Mouse (Mus musculus) colon, adult 2 months (tissue): Measurements from ENCODE around the gene Ttf1. TPM values are rescaled to one million over a fixed set of nuclear protein-coding genes. Genes with fewer than 3 reads are reported as not detected.

ENCODE experiments used
- polyA plus RNA-seq: library from polyadenylated mRNA; depleted of rRNA; stranded (reverse); fragments of >200 nt; gene quantifications from 2 replicates; pipeline ENCODE4 v1.2.3, GENCODE M21; 2012; rRNA removed

The Ttf1 gene
- polyA plus RNA-seq: 4.7 and 5.5 TPM in 2 replicates

DNA sequence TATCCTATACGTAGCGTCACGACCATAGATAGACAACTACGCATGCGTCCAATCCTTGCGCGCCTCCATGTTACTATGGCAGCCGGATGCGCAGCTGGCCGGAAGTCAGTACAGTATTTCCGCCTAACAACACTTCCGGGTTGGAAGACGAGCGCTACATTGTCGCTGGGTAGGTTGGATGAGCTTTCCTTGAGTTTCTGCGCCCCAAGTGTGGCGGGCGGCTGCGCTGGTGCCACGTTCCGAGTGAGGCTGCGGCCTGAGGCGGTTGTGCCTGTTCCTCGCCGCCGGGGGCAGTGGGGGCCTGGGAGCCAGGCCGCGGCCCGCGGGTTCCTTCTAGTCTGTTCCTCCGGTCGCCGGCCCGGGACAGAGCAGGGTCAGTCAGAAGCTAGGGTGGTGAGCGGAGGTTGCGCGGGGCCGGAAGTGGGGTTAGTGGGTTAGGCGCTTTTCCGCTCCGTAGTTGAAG is at the start of gene Ttf1:
TSS of gene Ttf1 (plus strand) at position 128 of the 463 bp plus-strand sequence.

DNA sequence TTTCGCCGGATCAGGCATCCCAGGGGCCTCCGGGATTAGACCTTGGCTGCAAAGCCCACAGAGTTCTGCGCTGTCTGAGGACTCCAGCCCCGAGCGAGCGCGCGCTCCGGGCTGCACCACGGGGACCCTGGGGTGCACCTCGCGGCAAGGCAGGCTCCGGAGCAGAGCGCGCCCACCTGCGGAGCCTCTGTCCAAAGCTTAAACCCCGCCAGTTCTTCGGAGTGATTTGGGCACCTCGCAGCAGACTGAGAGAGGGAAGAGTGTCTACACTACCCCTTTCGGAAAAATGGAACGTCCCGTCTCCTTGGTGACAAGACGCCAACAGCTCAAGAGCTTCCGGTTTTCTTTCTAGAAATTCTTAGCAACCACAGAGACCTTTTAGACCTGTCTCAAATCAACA is 5.1 kb upstream of the Ttf1 start, which contains the start of gene Cfap77:
TSS of gene Cfap77 (minus strand) at position 76 of the 400 bp plus-strand sequence.

DNA sequence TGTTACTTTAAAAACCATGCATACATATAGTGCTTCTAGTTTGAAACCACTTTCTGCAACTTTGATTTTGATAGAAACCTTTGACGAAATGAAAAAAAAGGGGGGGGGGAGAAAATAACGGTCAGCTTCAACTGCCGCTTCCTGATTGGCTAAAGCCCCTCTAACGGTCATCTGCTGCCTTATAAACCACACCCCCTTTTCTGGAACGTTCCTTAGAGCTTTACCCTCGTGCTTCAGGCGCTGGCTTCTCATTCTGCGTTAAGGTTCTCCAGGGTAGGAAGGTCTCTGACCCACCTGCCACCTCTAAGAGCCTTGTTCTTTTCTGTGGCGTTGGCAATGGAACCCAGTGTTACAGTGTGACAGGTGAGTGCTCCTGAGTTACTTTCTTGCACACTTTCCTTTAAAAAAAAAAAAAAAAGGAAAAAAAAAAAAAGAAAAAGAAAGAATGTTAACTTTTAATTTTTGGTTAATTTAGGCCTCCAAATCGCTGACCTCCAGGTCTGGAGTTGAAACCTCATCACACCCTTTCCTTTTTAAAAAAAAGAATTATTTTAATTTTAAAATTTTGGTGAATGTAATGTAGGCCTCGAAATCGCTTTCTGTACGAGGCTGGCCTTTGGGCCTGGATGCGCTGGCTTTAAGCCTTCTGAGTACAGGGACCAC is 64.0 kb downstream of the Ttf1 start, which contains the start of gene Setx:
TSS of gene Setx (plus strand) at position 275 of the 663 bp plus-strand sequence.

Other genes with a start within 250 kb of the Ttf1 start
- gene Gtf3c4, start 219.9 kb upstream of the Ttf1 start, polyA plus RNA-seq: 8.3 and 9.3 TPM in 2 replicates
- gene Ddx31, start 219.9 kb upstream of the Ttf1 start, polyA plus RNA-seq: 1.4 and 2.8 TPM in 2 replicates
- 0.03 and 0.09 TPM in 2 replicates for gene Barhl1, start 143.6 kb upstream of the Ttf1 start, polyA plus RNA-seq
- gene Cfap77, start 5.2 kb upstream of the Ttf1 start, polyA plus RNA-seq: 0.59 and 0.62 TPM in 2 replicates
- gene Setx, start 63.9 kb downstream of the Ttf1 start, polyA plus RNA-seq: 2.0 and 3.3 TPM in 2 replicates
- 18.0 and 23.4 TPM in 2 replicates for gene Ntng2, start 192.7 kb downstream of the Ttf1 start, polyA plus RNA-seq